Mouse (Mus musculus): ENCODE results near the gene Ifngr2. TPM values are rescaled to one million over a fixed set of nuclear protein-coding genes. Genes with fewer than 3 reads are reported as not detected.

Gene Ifngr2
- total RNA-seq, 2 experiments from 2014 or later, result 73.3 to 106 TPM

- no peak for DNase-seq (ENCODE audit: low spot score in 2 of 2)
These were observed 58.3 kb downstream of the Ifngr2 start for GRCm38 (mm10) chr16:91605156-91605555.

- no peak for DNase-seq (ENCODE audit: low spot score in 2 of 2)
These were observed 60.1 kb downstream of the Ifngr2 start for GRCm38 (mm10) chr16:91606958-91607357.

- no peak for DNase-seq (ENCODE audit: low spot score in 2 of 2)
These were observed 62.8 kb downstream of the Ifngr2 start for GRCm38 (mm10) chr16:91609501-91610245.

GRCm38 (mm10) chr16:91611248-91611647 is 64.4 kb downstream of the Ifngr2 start:
- no peak for DNase-seq (ENCODE audit: low spot score in 2 of 2)

- no peak for DNase-seq (ENCODE audit: low spot score in 2 of 2)
These were observed 65.7 kb downstream of the Ifngr2 start for GRCm38 (mm10) chr16:91612525-91612924.

GRCm38 (mm10) chr16:91614552-91614951 is 67.7 kb downstream of the Ifngr2 start:
- DNase-seq (ENCODE audit: low spot score in 2 of 2), result no peak

Small RNAs within 50 kb of the gene (microRNA-seq; reads per million reads assigned to microRNA genes)
- gene Mir6367, result 0 reads per million in 2 experiments

Other genes with a start within 250 kb of the Ifngr2 start
- 10 to 100 TPM; 23.7 to 24.4 TPM for gene Ifnar2, start 174.3 kb upstream of the Ifngr2 start, total RNA-seq (2021)
- 1 to 10 TPM in 1 of 2 experiments, not detected in 1; 1.1 TPM for gene Gm21970, start 155.4 kb upstream of the Ifngr2 start, total RNA-seq (2021)
- gene Il10rb, start 140.9 kb upstream of the Ifngr2 start, total RNA-seq (2021), result 1 to 10 TPM; 7.4 to 8.6 TPM
- 10 to 100 TPM; 63.7 to 70.6 TPM for gene Ifnar1, start 61.8 kb upstream of the Ifngr2 start, total RNA-seq (2021)
- gene Tmem50b, start 50.7 kb downstream of the Ifngr2 start, total RNA-seq (2021), result 100 to 1,000 TPM; 114 to 119 TPM
- 1 to 10 TPM; 5.0 to 5.1 TPM for gene Dnajc28, start 72.0 kb downstream of the Ifngr2 start, total RNA-seq (2021)
- gene Gart, start 99.9 kb downstream of the Ifngr2 start, total RNA-seq (2021), result 10 to 100 TPM; 51.1 to 54.2 TPM
- 100 to 1,000 TPM; 251 to 289 TPM for gene Son, start 100.4 kb downstream of the Ifngr2 start, total RNA-seq (2021)
- 10 to 100 TPM; 19.9 to 23.8 TPM for gene Donson, start 141.7 kb downstream of the Ifngr2 start, total RNA-seq (2021)
- 10 to 100 TPM; 78.9 to 94.2 TPM for gene Cryzl1, start 181.9 kb downstream of the Ifngr2 start, total RNA-seq (2021)
- gene Itsn1, start 182.2 kb downstream of the Ifngr2 start, total RNA-seq (2021), result 100 to 1,000 TPM; 145 to 159 TPM

All from layer of hippocampus, postnatal 10 days (tissue).